Mouse (Mus musculus) hindbrain, embryonic 11.5 days (tissue): ENCODE measurements at regions not wholly inside any gene's neighbourhood (a gene's known extent, or its start where the extent isn't known, plus 50 kb on each side); places are given as distances from the start of the nearest gene placed in this dataset.

Experiments
- ATAC-seq: fragments of 200-750 bp; cut with Nextera tagmentation; 2 replicates; pipeline ENCODE4 v1.8.0; 2017; ENCODE audit warnings: mild to moderate bottlenecking, moderate TSS enrichment, moderate library complexity; ENCODE audit not compliant: low FRiP score
- DNase-seq: peaks from one replicate; pipeline ENCODE4 v3.0.0-alpha.2; 2015; ENCODE audit warnings: low spot score
- H3K27ac ChIP-seq: fragments of 300-500 bp; sonication (generic); 2 replicates; pipeline ENCODE4 v1.5.1; 2014; ENCODE audit warnings: mild to moderate bottlenecking, low read depth, low read length
- H3K27me3 ChIP-seq: fragments of 300-500 bp; sonication (generic); 2 replicates; pipeline ENCODE4 v1.6.1; 2014; ENCODE audit warnings: mild to moderate bottlenecking, low read length, moderate library complexity, mixed read lengths; ENCODE audit not compliant: control insufficient read depth, insufficient read depth
- H3K36me3 ChIP-seq: fragments of 300-500 bp; sonication (generic); 2 replicates; pipeline ENCODE4 v1.6.1; 2014; ENCODE audit warnings: mild to moderate bottlenecking, low read length, moderate library complexity, mixed read lengths; ENCODE audit not compliant: control insufficient read depth, insufficient read depth
- H3K4me1 ChIP-seq: fragments of 300-500 bp; sonication (generic); replicated peaks from 2 replicates; pipeline ENCODE4 v1.6.1; 2014; ENCODE audit warnings: low read length, mixed read lengths; ENCODE audit not compliant: control insufficient read depth, insufficient read depth
- H3K4me2 ChIP-seq: fragments of 300-500 bp; sonication (generic); replicated peaks from 2 replicates; pipeline ENCODE4 v1.6.1; 2014; ENCODE audit warnings: mild to moderate bottlenecking, low read depth, low read length
- H3K4me3 ChIP-seq: fragments of 300-500 bp; sonication (generic); 2 replicates; pipeline ENCODE4 v1.5.1; 2014; ENCODE audit warnings: low read depth, low read length
- H3K9ac ChIP-seq: fragments of 300-500 bp; sonication (generic); 2 replicates; pipeline ENCODE4 v1.6.1; 2014; ENCODE audit warnings: low read depth, low read length
- H3K9me3 ChIP-seq: fragments of 300-500 bp; sonication (generic); 2 replicates; pipeline ENCODE4 v1.6.1; 2016; ENCODE audit warnings: low read length; ENCODE audit not compliant: control insufficient read depth
- WGBS: fragments of 180-500 bp; shearing (Covaris S2); extraction: QIAGEN DNeasy Blood & Tissue Kit; methylation state at CpG from one replicate; pipeline ENCODE4 v1.1.7; 2014; 5-methylcytosine and 5-hydroxymethylcytosine counted together

DNA sequence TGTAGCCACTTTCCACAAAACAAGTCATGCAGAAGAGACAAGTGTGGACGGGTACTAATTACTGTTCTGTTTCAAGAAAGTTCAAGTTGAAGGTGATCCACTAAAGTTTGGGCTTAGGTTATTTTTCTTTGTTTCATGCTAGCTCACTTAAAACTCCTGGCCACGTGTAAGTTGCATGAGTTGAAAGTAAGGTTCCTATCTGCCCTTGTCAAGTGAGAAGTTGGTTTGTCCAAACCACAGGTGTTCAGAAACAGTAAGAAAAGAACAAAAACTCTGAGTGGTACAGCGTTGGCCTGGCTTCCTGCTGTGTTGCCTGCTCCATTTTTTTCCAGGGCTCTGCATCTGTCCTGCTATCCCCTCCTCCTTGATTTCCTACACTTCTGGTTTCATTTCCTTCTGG lies 168.5 kb downstream of the Bcl11a start:
- no peak overlapping the region for H3K4me2 ChIP-seq
- H3K4me1 ChIP-seq = no peaks in the 10 kb centered on the region
- no peaks in the 10 kb centered on the region for H3K36me3 ChIP-seq
- H3K9ac ChIP-seq = no peak overlapping the region
- ATAC-seq = no peak
- WGBS = 76% methylated on average over 3 of the region's 3 CpGs
- H3K27me3 ChIP-seq = no peaks in the 10 kb centered on the region
- DNase-seq = no peak
- H3K4me3 ChIP-seq = no peak overlapping the region
- H3K9me3 ChIP-seq = no peaks in the 10 kb centered on the region
- no peak overlapping the region for H3K27ac ChIP-seq

DNA sequence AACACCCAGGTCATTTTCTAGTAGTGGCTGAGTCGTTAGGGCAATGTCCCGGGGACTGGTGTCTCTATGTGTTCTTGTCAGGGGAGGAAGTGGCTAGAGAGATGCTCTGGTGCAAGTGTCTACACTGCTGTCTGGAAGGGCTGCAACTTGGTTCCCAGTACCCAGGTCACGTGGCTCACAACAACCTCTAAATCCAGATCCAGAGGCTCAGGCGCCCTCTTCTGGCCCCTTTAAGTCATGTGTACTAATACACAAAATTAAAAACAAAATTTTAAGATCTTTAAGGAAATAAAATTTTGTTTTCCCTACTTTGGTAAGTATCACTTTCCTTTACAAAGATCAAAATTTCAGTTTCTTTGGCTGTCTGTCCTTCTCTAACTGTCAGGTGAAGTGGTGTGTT lies 169.4 kb downstream of the Bcl11a start:
- no peak overlapping the region for H3K4me3 ChIP-seq
- no peak overlapping the region for H3K9ac ChIP-seq
- no peaks in the 10 kb centered on the region for H3K4me1 ChIP-seq
- H3K9me3 ChIP-seq = no peaks in the 10 kb centered on the region
- 93% methylated on average over 4 of the region's 4 CpGs for WGBS
- DNase-seq (no peak), ATAC-seq (no peak)
- no peak overlapping the region for H3K4me2 ChIP-seq
- H3K36me3 ChIP-seq = no peaks in the 10 kb centered on the region
- no peaks in the 10 kb centered on the region for H3K27me3 ChIP-seq
- H3K27ac ChIP-seq = no peak overlapping the region

DNA sequence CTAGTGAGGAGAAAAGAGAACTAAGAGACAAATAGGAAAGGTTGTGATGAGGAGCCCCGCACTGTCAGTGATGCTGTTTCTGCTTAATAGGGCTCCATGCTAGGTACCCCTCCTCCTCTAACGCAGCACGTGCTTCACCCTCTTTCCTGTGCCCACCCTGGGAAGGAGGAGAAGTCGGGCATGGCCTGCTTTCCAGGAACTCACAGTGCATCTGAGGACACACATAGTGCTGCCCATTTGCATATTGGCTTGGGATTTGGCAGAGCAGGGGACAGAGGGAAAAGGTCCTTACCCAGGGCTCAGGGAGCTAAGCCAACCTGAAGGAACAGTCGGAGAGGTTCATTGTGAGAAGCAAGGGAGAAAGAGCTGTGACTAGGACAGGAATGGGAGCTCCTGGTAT lies 173.7 kb downstream of the Bcl11a start:
- H3K36me3 ChIP-seq = no peaks in the 10 kb centered on the region
- H3K4me1 ChIP-seq = no peaks in the 10 kb centered on the region
- no peaks in the 10 kb centered on the region for H3K27me3 ChIP-seq
- ATAC-seq (no peak), DNase-seq (no peak)
- no peak overlapping the region for H3K9ac ChIP-seq
- 55% methylated on average over 5 of the region's 5 CpGs for WGBS
- no peak overlapping the region for H3K4me3 ChIP-seq
- no peak overlapping the region for H3K4me2 ChIP-seq
- H3K9me3 ChIP-seq = no peaks in the 10 kb centered on the region
- no peak overlapping the region for H3K27ac ChIP-seq

DNA sequence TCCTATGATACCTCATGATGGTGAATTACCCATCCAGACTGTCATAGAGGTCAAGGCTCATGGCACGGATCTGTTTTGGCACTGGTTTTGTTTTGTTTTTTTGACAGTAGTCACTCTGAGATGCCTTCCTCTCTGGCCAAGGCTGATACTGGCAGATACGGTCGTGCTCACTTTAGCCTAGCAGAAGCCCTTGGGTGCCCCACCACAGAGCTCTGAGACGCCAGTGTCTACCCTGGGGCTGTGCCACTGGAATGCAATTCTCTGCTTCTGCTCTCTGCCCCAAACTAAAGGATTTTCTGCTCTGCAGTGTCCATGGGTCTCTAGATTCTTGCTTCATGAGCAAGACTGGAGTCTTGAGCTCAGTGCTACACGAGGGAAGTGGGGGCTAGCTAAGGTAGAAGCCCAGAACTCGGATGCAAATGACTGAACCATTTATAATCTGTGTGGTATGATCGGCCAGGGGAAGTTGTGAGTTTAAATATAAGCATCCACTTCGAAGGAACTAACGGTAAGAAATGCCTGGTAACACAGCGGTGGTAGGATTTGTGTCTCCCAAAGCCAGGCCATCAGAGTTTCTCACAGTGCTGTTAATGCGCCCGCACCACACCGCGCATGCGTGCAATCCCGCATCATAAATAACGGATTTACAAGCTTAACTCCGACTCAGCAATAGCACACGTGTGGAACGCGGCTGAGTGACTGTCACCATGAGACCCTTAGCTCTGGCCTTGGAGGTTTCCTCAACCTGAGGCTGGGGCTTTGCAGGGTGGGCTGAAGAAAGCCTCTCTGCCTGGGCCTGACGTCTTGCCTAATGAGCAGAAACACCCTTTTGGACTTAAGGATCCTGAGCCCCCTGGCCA lies 177.6 kb downstream of the Bcl11a start:
- Histone ChIP-seq H3K27me3 (no peaks in the 10 kb centered on the region), H3K4me3 (no peak overlapping the region), H3K4me2 (no peak overlapping the region), H3K27ac (no peak overlapping the region), H3K36me3 (no peaks in the 10 kb centered on the region), H3K4me1 (no peaks in the 10 kb centered on the region), H3K9ac (no peak overlapping the region), H3K9me3 (no peaks in the 10 kb centered on the region)
- WGBS = 92% methylated on average over 22 of the region's 22 CpGs
- DNase-seq (no peak), ATAC-seq (no peak)

GRCm38 (mm10) chr11:24257741-24258140 lies 179.9 kb downstream of the Bcl11a start:
- H3K27ac ChIP-seq = no peak overlapping the region
- DNase-seq = no peak
- H3K4me1 ChIP-seq = no peaks in the 10 kb centered on the region
- no peak overlapping the region for H3K4me2 ChIP-seq
- no peak overlapping the region for H3K4me3 ChIP-seq
- H3K9ac ChIP-seq = no peak overlapping the region
- H3K27me3 ChIP-seq = no peaks in the 10 kb centered on the region
- no peaks in the 10 kb centered on the region for H3K9me3 ChIP-seq
- no peak for ATAC-seq
- H3K36me3 ChIP-seq = no peaks in the 10 kb centered on the region

GRCm38 (mm10) chr11:24258340-24258739 lies 180.5 kb downstream of the Bcl11a start:
- WGBS = 85% methylated on average over 6 of the region's 6 CpGs
- Histone ChIP-seq H3K27me3 (no peaks in the 10 kb centered on the region), H3K27ac (no peak overlapping the region), H3K4me1 (no peaks in the 10 kb centered on the region), H3K9me3 (no peaks in the 10 kb centered on the region), H3K36me3 (no peaks in the 10 kb centered on the region), H3K9ac (no peak overlapping the region), H3K4me3 (no peak overlapping the region), H3K4me2 (no peak overlapping the region)
- ATAC-seq (no peak), DNase-seq (no peak)

DNA sequence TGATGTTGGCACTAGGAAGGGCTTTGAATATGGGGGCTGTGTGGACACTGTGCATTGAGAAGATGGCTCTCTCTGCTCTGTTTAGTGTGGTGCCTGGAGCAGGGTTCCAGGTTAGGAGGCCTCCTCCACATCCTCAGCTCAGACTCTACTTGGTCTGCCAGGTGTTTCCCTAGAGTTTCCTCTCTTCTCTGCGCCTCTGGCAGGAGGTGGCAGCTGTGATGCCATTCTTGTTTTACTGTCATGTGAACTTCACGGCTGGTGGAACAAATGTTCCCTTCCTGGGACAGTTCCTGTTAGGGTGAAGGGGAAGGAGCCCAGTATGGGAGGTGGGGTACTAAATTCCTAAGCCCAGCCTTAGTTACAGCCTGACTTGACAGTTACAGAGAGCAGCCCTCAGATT lies 181.8 kb downstream of the Bcl11a start:
- H3K9ac ChIP-seq = no peak overlapping the region
- no peak overlapping the region for H3K27ac ChIP-seq
- ATAC-seq (no peak), DNase-seq (no peak)
- H3K4me2 ChIP-seq = no peak overlapping the region
- no peaks in the 10 kb centered on the region for H3K36me3 ChIP-seq
- no peaks in the 10 kb centered on the region for H3K4me1 ChIP-seq
- 80% methylated on average over 2 of the region's 2 CpGs for WGBS
- H3K4me3 ChIP-seq = no peak overlapping the region
- no peaks in the 10 kb centered on the region for H3K27me3 ChIP-seq
- H3K9me3 ChIP-seq = no peaks in the 10 kb centered on the region

- no peak for DNase-seq
- Histone ChIP-seq H3K36me3 (no peaks in the 10 kb centered on the region), H3K27me3 (no peaks in the 10 kb centered on the region; the same call in 1 of the 2 replicates), H3K9ac (no peak overlapping the region), H3K9me3 (no peaks in the 10 kb centered on the region), H3K27ac (no peak overlapping the region), H3K4me2 (no peak overlapping the region), H3K4me1 (no peaks in the 10 kb centered on the region; the same call in 1 of the 2 replicates), H3K4me3 (no peak overlapping the region)
- 77% methylated on average over 2 of the region's 2 CpGs for WGBS
- no peak for ATAC-seq
These were observed 191.2 kb downstream of the Bcl11a start for GRCm38 (mm10) chr11:24269046-24269445.

GRCm38 (mm10) chr11:24281628-24282027 lies 203.8 kb downstream of the Bcl11a start:
- DNase-seq (no peak), ATAC-seq (no peak)
- peaks cover 16% of the 10 kb centered on the region; the same call in 1 of the 2 replicates for H3K4me1 ChIP-seq
- no peak overlapping the region for H3K9ac ChIP-seq
- 79% methylated on average over 5 of the region's 5 CpGs for WGBS
- no peaks in the 10 kb centered on the region for H3K27me3 ChIP-seq
- no peaks in the 10 kb centered on the region for H3K9me3 ChIP-seq
- no peak overlapping the region for H3K4me2 ChIP-seq
- H3K27ac ChIP-seq = no peak overlapping the region
- H3K4me3 ChIP-seq = no peak overlapping the region
- H3K36me3 ChIP-seq = no peaks in the 10 kb centered on the region
